Comparison of ENCODE assay signal across 8 mouse cellular contexts in the genomic region with DNA sequence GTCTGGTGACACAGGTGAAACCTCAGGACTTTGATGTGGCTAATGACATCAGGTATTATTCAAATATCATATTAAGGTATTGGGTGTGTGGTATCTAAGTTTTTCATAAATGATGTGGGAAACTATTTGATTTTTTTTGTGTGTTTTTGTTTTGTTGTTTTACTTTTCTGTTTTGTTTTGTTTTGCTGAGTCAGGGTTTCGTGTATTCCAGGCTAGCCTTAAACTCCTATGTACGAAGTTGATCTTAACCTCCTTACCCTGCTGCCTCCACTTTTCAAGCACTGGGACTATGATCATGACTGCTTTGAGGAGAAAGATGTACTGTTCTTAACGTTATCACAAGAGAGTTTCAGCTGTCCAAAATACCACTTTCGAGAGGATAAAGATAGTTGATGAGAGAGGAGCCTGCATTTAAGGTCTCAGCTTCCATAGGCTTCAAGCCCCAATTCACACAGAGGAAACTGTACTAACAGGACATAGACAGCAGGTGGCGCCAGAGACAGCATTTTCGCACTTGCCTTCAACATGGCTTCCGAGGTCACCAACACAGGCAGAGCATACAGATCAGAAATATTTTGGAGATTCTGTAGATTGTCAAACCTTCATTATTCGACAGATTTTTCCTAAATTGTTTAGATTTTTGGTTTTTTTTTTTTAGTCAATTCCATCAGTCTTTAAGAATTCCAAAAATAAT.
DNase-seq lines count a peak whose midpoint lies in the region; ATAC-seq and TF ChIP-seq lines count a peak whose summit lies in the region.

No protein-coding gene starts in this region.

- no peak overlapping the region for H3K4me2 ChIP-seq in neural tube, embryonic 12.5 days (replicated peaks)

- H3K4me1 ChIP-seq in kidney, adult 2 months (ENCODE audit: control insufficient read depth, insufficient read depth, low read length): no peaks in the 10 kb centered on the region
- no peaks in the 10 kb centered on the region for H3K4me1 ChIP-seq in limb, embryonic 10.5 days
- no peaks in the 10 kb centered on the region for H3K4me1 ChIP-seq in neural tube, embryonic 12.5 days

- no peak overlapping the region for H3K4me3 ChIP-seq in kidney, adult 2 months (ENCODE audit: insufficient read depth, low read depth, low read length)
- no peak overlapping the region for H3K4me3 ChIP-seq in limb, embryonic 10.5 days
- H3K4me3 ChIP-seq in neural tube, embryonic 12.5 days: no peak overlapping the region

- 22% methylated on average over 8 of the region's 8 CpGs for WGBS in kidney, adult 2 months
- 30% methylated on average over 8 of the region's 8 CpGs for WGBS in limb, embryonic 10.5 days
- WGBS in neural tube, embryonic 12.5 days: 25% methylated on average over 8 of the region's 8 CpGs

- DNase-seq in 3T3-L1 (ENCODE audit: low read depth, low spot score) (peak; percentile 92), R1 (ENCODE audit: low read depth, low spot score) (peak; percentile 79)
- peak; percentile 74 for DNase-seq in cerebellum, adult 9-11 months
- DNase-seq in frontal cortex, postnatal 36 days (ENCODE audit: low spot score in 2 of 2): peak; percentile 75 to 80
- peak; percentile 71 for DNase-seq in kidney, adult 2 months
- peak; percentile 87 for DNase-seq in limb, embryonic 10.5 days (ENCODE audit: low spot score)
- DNase-seq in telencephalon, adult 2 months (ENCODE audit: low read depth, low spot score): peak; percentile 52

- H3K9me3 ChIP-seq in limb, embryonic 10.5 days (replicated peaks): no peaks in the 10 kb centered on the region
- no peaks in the 10 kb centered on the region for H3K9me3 ChIP-seq in neural tube, embryonic 12.5 days

- TF ChIP-seq POLR2A in kidney, adult 2 months (IDR thresholded peaks at IDR 0.05; ENCODE audit: low read depth, low read length): no peak

- H3K36me3 ChIP-seq in kidney, adult 2 months (ENCODE audit: control insufficient read depth, insufficient read depth, low read length): no peaks in the 10 kb centered on the region
- no peaks in the 10 kb centered on the region for H3K36me3 ChIP-seq in limb, embryonic 10.5 days
- H3K36me3 ChIP-seq in neural tube, embryonic 12.5 days: no peaks in the 10 kb centered on the region

- TF ChIP-seq CTCF in kidney, adult 2 months (conservative IDR thresholded peaks at IDR 0.05; ENCODE audit: insufficient read depth, insufficient read length, low read depth, low read length): peak; percentile 97

- no peaks in the 10 kb centered on the region for H3K27me3 ChIP-seq in kidney, adult 2 months (replicated peaks; ENCODE audit: control insufficient read depth, insufficient read depth, low read length)
- no peaks in the 10 kb centered on the region for H3K27me3 ChIP-seq in limb, embryonic 10.5 days (ENCODE audit: low read depth, poor library complexity, severe bottlenecking)
- H3K27me3 ChIP-seq in neural tube, embryonic 12.5 days (replicated peaks): no peaks in the 10 kb centered on the region

- H3K9ac ChIP-seq in neural tube, embryonic 12.5 days: no peak overlapping the region

- no peak overlapping the region for H3K27ac ChIP-seq in kidney, adult 2 months (ENCODE audit: insufficient read depth, low read depth, low read length)
- no peak overlapping the region for H3K27ac ChIP-seq in limb, embryonic 10.5 days
- no peak overlapping the region for H3K27ac ChIP-seq in neural tube, embryonic 12.5 days

- ATAC-seq in neural tube, embryonic 12.5 days (ENCODE audit: low FRiP score, low read depth): peak; percentile 60; the same call in 1 of the 2 replicates
